Mouse (Mus musculus) testis, adult 2 months (tissue): ENCODE data around the gene Fubp1.

Source experiments
- CTCF ChIP-seq: fragments of 200-500 bp; IDR thresholded peaks from 2 replicates; pipeline ENCODE4 v1.5.1; 2012; ENCODE audit warnings: low read depth, mild to moderate bottlenecking, inconsistent platforms, low read length, moderate library complexity; ENCODE audit not compliant: control insufficient read depth, insufficient read depth, insufficient replicate concordance
- POLR2A ChIP-seq: fragments of 200-500 bp; IDR thresholded peaks from 2 replicates; pipeline ENCODE4 v1.6.1; 2012; ENCODE audit warnings: low read depth, mild to moderate bottlenecking, inconsistent platforms, low read length, moderate library complexity; ENCODE audit not compliant: control insufficient read depth

DNA sequence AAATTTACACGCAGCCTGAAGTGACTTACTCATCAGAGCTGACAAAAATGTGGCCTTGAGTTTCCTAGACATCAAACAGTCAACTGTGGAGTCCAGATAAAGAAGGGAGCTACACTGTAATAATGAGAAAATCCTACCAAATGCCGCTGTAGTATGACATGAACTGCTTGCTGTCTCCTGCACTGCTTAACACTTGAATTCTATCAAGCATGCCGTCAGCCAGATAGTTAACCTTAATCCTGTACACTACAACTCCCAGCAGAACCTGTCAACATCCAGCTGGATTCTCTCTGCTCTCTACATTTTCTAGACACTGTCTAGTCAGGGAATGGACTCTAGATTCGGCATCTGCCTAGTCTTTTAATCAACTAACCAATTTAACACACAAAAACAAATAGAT is 20.9 kb upstream of the Fubp1 start:
- TF ChIP-seq POLR2A (no peak), CTCF (no peak)
